Mouse (Mus musculus) testis, adult 2 months (tissue): Measurements from ENCODE around the gene 1700007K13Rik.

Source experiments
- CTCF ChIP-seq: fragments of 200-500 bp; IDR thresholded peaks from 2 replicates; pipeline ENCODE4 v1.5.1; 2012; ENCODE audit warnings: low read depth, mild to moderate bottlenecking, inconsistent platforms, low read length, moderate library complexity; ENCODE audit not compliant: control insufficient read depth, insufficient read depth, insufficient replicate concordance
- POLR2A ChIP-seq: fragments of 200-500 bp; IDR thresholded peaks from 2 replicates; pipeline ENCODE4 v1.6.1; 2012; ENCODE audit warnings: low read depth, mild to moderate bottlenecking, inconsistent platforms, low read length, moderate library complexity; ENCODE audit not compliant: control insufficient read depth

GRCm38 (mm10) chr2:28414116-28414756, 51.9 kb downstream of the 1700007K13Rik start:
- TF ChIP-seq CTCF (no peak), POLR2A (no peak)
